Mouse (Mus musculus): ENCODE measurements around the gene Prune1. TPM values are rescaled to one million over a fixed set of nuclear protein-coding genes. Genes with fewer than 3 reads are reported as not detected.

Prune1 gene
- total and polyA plus RNA-seq, 3 experiments, result 8.4 to 9.1 (median 8.5) TPM

GRCm38 (mm10) chr3:95315094-95315843 lies 33.4 kb upstream of the Prune1 start (continued):
- TF ChIP-seq ZNF384 (IDR thresholded peaks at IDR 0.05; ENCODE audit: low read depth, low read length), result no peak
- TF ChIP-seq SIN3A (IDR thresholded peaks at IDR 0.05; ENCODE audit: low read length), result no peak; the same call in none of the 2 replicates
- TF ChIP-seq USF1 (IDR thresholded peaks at IDR 0.05; ENCODE audit: low read depth, low read length), result no peak
- peak in 1 of 2 experiments; percentile 56; a peak in 2 of 4 replicates for TF ChIP-seq CTCF (conservative IDR thresholded peaks at IDR 0.05 in 1 of 2, IDR thresholded peaks at IDR 0.05 in 1 of 2; ENCODE audit: low read depth in 2 of 2, low read length in 2 of 2)
- TF ChIP-seq ELF1 (IDR thresholded peaks at IDR 0.05; ENCODE audit: low read depth, low read length), result peak; percentile 60
- TF ChIP-seq CHD1 (IDR thresholded peaks at IDR 0.05; ENCODE audit: low read depth, low read length), result peak; percentile 77; the same call in 1 of the 2 replicates
- TF ChIP-seq IRF4 (IDR thresholded peaks at IDR 0.05; ENCODE audit: low read depth, low read length), result peak; percentile 31; the same call in 1 of the 2 replicates
- 0 out of 2 replicates have a peak, but pooled peaks have one; percentile 17 for TF ChIP-seq KAT2A (IDR thresholded peaks at IDR 0.05; ENCODE audit: insufficient replicate concordance, low read length)
- no peak for TF ChIP-seq MEF2A (IDR thresholded peaks at IDR 0.05; ENCODE audit: borderline replicate concordance, low read depth, low read length)
- TF ChIP-seq HCFC1 (IDR thresholded peaks at IDR 0.05; ENCODE audit: low read depth, low read length), result peak; percentile 35; the same call in 1 of the 2 replicates

- Histone ChIP-seq H3K4me2 (ENCODE audit: insufficient read depth, low read depth, poor library complexity, severe bottlenecking) (peak within 1 kb of the TSS; percentile 100), H3K4me1 (ENCODE audit: control insufficient read depth in 1 of 2, insufficient read depth in 2 of 2) (peaks cover 24 to 49% of the 10 kb centered on the region in 2 experiments)
- dilution Hi-C loops (cut with MboI; ENCODE audit: extremely low pct_ligation_motif_present, extremely low pct_unique_long_range_greater_than_20kb, low sequenced_read_pairs), result no loop called here
These were observed 32.7 kb upstream of the Prune1 start, which contains the start of gene Cers2 for GRCm38 (mm10) chr3:95314486-95315093. TSS of gene Cers2 (plus strand) at chr3:95314791.

DNA sequence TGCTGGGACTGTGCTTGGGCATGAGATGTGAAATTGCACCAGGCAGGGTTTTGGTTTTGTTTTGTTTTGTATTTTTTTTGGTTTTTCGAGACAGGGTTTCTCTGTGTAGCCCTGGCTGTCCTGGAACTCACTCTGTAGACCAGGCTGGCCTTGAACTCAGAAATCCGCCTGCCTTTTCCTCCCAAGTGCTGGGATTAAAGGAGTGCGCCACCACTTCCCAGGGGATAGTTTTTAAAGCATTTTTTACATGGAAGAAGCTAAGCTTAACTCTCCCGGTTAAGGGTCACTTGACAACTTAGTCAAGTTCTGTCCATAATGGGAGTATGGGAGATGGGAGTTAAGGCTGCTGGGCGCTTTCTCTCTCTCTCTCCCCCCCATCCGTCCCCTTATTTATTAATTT lies 32.2 kb upstream of the Prune1 start:
- TF ChIP-seq HCFC1 (IDR thresholded peaks at IDR 0.05; ENCODE audit: low read depth, low read length), result no peak
- no peak for TF ChIP-seq RCOR1 (conservative IDR thresholded peaks at IDR 0.05; ENCODE audit: low read depth, low read length)
- peak; percentile 3; the same call in 1 of the 2 replicates for TF ChIP-seq POLR2A (IDR thresholded peaks at IDR 0.05; ENCODE audit: low read depth, low read length)
- TF ChIP-seq GABPA (IDR thresholded peaks at IDR 0.05; ENCODE audit: insufficient replicate concordance, low read depth, low read length), result no peak
- TF ChIP-seq ZMIZ1 (IDR thresholded peaks at IDR 0.05; ENCODE audit: low read depth, low read length), result no peak
- TF ChIP-seq JUN (IDR thresholded peaks at IDR 0.05; ENCODE audit: insufficient read depth, low read depth, low read length), result no peak
- no peak for TF ChIP-seq TCF12 (IDR thresholded peaks at IDR 0.05; ENCODE audit: low read depth, low read length)
- TF ChIP-seq CHD1 (IDR thresholded peaks at IDR 0.05; ENCODE audit: low read depth, low read length), result no peak
- TF ChIP-seq ZKSCAN1 (IDR thresholded peaks at IDR 0.05; ENCODE audit: borderline replicate concordance, low read depth, low read length), result no peak
- TF ChIP-seq CHD2 (IDR thresholded peaks at IDR 0.05; ENCODE audit: low read length), result no peak
- 0 out of 2 replicates have a peak, but pooled peaks have one; percentile 10 for TF ChIP-seq SIN3A (IDR thresholded peaks at IDR 0.05; ENCODE audit: low read length)
- TF ChIP-seq ETS1 (conservative IDR thresholded peaks at IDR 0.05; ENCODE audit: low read depth, low read length), result no peak
- TF ChIP-seq IRF4 (IDR thresholded peaks at IDR 0.05; ENCODE audit: low read depth, low read length), result no peak
- TF ChIP-seq NRF1 (IDR thresholded peaks at IDR 0.05; ENCODE audit: low read depth, low read length), result no peak
- TF ChIP-seq ELF1 (IDR thresholded peaks at IDR 0.05; ENCODE audit: low read depth, low read length), result no peak
- no peak for TF ChIP-seq MAZ (IDR thresholded peaks at IDR 0.05; ENCODE audit: low read depth, low read length)
- H3K4me1 ChIP-seq (ENCODE audit: control insufficient read depth in 1 of 2, insufficient read depth in 2 of 2), result peaks cover 21 to 45% of the 10 kb centered on the region in 2 experiments

More at GRCm38 (mm10) chr3:95314486-95315093, 32.7 kb upstream of the Prune1 start, which contains the start of gene Cers2:
- H3K27me3 ChIP-seq (replicated peaks), result no peaks in the 10 kb centered on the region
- H3K4me3 ChIP-seq (replicated peaks in 1 of 3; ENCODE audit: low read depth in 2 of 3, low read length in 2 of 3, poor library complexity in 1 of 3), result peak within 1 kb of the TSS; percentile 79 to 85 (median 83)
- TF ChIP-seq BHLHE40 (IDR thresholded peaks at IDR 0.05; ENCODE audit: low read depth, low read length) (peak; percentile 95), MAX (IDR thresholded peaks at IDR 0.05; ENCODE audit: low read length) (peak; percentile 74; the same call in 1 of the 2 replicates), CHD1 (IDR thresholded peaks at IDR 0.05; ENCODE audit: low read depth, low read length) (no peak; the same call in 1 of the 2 replicates), USF1 (IDR thresholded peaks at IDR 0.05; ENCODE audit: low read depth, low read length) (peak; percentile 19; the same call in 1 of the 2 replicates)
- peak within 1 kb of the TSS; percentile 97 for H3K9ac ChIP-seq (ENCODE audit: insufficient read depth, low read depth)
- H3K27ac ChIP-seq (ENCODE audit: insufficient read depth, low read depth), result peak within 1 kb of the TSS; percentile 85
- in situ Hi-C loops (cut with MboI; ENCODE audit: low pct_ligation_motif_present, low pct_unique_long_range_greater_than_20kb, low sequenced_read_pairs), result loop anchor here (5.0 kb wide), 1 partner anchor 38 kb away; no protein-coding TSS in a partner anchor
- H3K9me3 ChIP-seq (replicated peaks; ENCODE audit: low read length), result no peaks in the 10 kb centered on the region
- peaks cover 3 to 19% of the 10 kb centered on the region in 2 experiments for H3K36me3 ChIP-seq (replicated peaks in 1 of 2; ENCODE audit: control insufficient read depth in 1 of 2, insufficient read depth in 1 of 2, low read length in 1 of 2)
- DNase-seq (ENCODE audit: extremely low read depth), result no peak
- peaks cover 40% of the 10 kb centered on the region for H3K79me2 ChIP-seq (replicated peaks; ENCODE audit: control insufficient read depth, extremely low read depth, insufficient read depth, poor library complexity, severe bottlenecking)

More for the DNA sequence above, 32.2 kb upstream of the Prune1 start:
- no peak overlapping the region for H3K27ac ChIP-seq (ENCODE audit: insufficient read depth, low read depth)
- H3K9ac ChIP-seq (ENCODE audit: insufficient read depth, low read depth), result peak overlapping the region; percentile 97
- H3K9me3 ChIP-seq (replicated peaks; ENCODE audit: low read length), result no peaks in the 10 kb centered on the region
- peak overlapping the region; percentile 79 to 85 (median 83) for H3K4me3 ChIP-seq (replicated peaks in 1 of 3; ENCODE audit: low read depth in 2 of 3, low read length in 2 of 3, poor library complexity in 1 of 3)
- dilution Hi-C loops (cut with MboI; ENCODE audit: extremely low pct_ligation_motif_present, extremely low pct_unique_long_range_greater_than_20kb, low sequenced_read_pairs), result no loop called here
- in situ Hi-C loops (cut with MboI; ENCODE audit: low pct_ligation_motif_present, low pct_unique_long_range_greater_than_20kb, low sequenced_read_pairs), result no loop called here
- DNase-seq (ENCODE audit: extremely low read depth), result no peak
- no peaks in the 10 kb centered on the region for H3K27me3 ChIP-seq (replicated peaks)
- H3K36me3 ChIP-seq (replicated peaks in 1 of 2; ENCODE audit: control insufficient read depth in 1 of 2, insufficient read depth in 1 of 2, low read length in 1 of 2), result peaks cover 3 to 16% of the 10 kb centered on the region in 2 experiments
- peaks cover 37% of the 10 kb centered on the region for H3K79me2 ChIP-seq (replicated peaks; ENCODE audit: control insufficient read depth, extremely low read depth, insufficient read depth, poor library complexity, severe bottlenecking)
- H3K4me2 ChIP-seq (ENCODE audit: insufficient read depth, low read depth, poor library complexity, severe bottlenecking), result peak overlapping the region; percentile 95
